Mouse (Mus musculus): ENCODE measurements around the gene Adig.

Gene Adig

DNA sequence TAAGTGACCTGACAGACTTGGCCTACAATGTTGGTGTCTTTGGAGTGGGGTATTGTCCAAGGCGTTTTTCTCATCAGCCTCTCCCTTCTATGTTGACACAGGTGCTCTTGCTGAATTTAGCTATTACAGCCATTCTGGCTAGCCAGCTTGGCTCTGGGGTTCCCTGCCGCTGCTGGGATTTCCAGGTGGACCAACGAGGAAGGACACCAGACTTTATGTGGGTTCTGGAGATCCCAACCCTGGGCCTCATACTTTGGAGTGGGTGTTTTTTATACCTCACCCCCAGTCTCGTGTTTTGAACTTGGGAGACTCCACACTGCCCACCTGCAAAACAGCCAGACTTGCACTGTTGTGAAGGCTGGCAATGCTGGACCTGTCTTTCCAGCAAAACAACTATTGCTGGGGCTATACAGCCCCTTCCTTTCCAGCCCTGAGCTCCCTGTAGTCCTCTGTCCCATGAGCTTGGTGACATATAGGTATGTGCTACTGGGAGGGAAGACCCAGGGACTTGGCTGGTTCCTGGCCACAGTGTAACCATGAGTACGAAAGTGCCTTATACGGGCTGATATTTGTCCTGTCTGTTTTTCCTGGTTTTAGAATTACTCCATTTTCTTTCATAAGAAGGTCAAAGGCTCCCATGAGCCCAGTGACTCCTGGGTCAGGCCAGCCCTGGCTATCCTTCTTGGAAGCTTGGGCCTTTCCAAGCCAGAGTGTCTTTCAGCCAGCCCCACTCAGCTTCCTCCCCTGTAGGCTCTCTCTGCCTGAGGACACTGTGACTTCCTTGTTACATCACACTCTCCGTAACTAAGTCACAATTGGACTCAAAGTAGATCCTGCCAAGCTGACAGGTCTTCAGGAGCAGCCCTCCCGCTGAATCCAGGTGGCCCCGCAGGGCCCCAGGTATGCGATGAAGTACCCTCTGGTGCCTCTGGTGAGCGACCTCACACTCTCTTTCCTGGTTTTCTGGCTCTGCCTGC lies at the start of gene Adig:
Gene Adig, plus strand, starts transcription at position 777 of the 977 bp plus-strand sequence.
- DNase-seq, result no peak

DNA sequence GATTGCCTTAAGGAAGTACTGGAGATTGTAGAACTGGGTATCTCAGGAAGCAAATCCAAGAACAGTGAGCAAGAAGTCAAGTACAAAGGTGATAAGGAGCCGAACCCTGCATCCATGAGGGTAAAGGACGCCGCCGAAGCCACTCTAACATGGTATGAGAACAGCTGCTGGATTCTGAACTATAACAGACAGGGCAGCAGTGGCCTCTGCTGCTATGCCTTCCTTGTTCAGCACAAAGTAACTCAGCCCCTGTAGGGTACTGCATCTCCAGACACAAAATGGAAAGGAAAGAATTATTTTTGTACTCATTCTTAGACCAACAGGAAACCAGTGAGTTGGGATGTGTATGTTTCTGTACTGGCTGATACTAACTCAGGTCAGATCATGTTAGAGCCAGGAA lies 46.0 kb upstream of the Adig start:
- no peak for DNase-seq

DNA sequence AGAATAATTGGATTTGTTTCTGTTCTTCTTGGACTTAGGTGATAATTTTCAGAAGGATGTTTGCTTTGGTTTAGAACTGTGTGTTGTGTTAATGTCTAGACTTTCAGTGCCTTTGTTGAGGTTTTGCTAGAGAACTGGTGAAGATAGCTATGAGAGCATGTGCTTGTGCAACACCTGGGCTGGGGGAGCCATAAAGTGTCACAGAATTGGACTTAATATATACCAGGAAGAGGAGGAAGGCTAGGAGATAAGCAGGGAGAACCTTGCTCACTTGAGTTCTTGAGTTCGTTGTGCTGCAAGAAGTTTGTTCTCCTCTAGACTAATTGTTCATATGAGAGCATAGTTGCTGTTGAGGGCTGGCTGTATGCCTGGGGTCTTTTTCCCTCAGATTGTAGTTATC lies 44.8 kb upstream of the Adig start:
- no peak for DNase-seq

DNA sequence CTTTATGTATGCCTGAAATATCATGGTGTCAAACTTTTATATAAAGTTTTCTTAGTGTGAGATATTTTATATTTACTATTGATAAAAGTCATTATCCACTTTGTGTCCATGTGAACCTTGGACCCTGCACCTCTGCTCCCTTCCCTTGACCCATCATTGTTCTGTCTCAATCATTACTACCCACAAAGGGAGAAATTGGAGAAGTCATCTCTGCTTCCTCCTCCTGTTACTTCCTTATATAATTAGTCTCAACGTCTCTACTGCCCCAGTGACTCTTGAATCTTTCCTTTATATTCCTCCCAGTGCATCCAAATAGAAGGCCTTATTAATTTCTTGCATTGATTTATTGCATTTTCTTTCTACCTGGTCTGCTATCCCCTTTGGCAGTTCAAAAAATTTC lies 40.0 kb upstream of the Adig start:
- DNase-seq, result no peak

DNA sequence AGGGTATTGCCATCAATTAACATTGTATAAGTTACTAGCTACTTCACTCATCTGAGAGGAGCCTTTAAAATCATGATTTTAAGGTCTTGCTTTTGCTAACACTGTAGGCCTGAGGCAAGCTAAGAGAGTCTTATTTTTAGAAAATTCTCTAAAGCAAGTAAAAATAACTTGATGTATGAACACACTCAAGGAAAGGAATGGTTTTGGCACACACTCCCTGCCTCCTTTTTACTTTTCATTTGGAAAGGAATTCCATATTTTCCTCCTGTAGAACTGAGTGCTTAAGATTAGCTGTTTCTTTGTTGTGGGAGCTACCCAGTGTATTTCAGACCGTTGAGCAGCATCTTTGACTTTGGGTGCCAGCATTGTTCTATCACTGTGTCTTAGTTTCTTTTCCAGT lies 28.3 kb upstream of the Adig start:
- DNase-seq, result no peak

DNA sequence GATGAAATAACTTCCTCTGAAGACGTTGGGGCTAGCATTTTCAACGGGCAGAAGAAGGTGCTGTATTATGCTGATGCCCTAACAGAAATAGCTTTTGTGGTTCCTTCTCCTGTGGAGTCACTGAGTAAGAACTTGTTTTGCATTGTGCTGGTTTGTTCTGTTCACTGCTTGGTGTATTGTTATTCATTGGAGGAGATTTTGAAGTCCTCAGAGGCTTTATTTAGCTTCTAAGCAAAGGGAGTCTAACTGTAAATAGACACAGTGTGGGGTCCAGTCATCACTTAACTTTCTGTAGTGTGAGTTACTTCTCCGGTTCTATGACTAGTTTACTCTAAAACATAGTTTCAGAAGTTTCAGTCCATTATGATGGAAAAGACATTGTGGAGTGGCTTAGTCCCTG lies 24.8 kb upstream of the Adig start:
- DNase-seq, result no peak

DNA sequence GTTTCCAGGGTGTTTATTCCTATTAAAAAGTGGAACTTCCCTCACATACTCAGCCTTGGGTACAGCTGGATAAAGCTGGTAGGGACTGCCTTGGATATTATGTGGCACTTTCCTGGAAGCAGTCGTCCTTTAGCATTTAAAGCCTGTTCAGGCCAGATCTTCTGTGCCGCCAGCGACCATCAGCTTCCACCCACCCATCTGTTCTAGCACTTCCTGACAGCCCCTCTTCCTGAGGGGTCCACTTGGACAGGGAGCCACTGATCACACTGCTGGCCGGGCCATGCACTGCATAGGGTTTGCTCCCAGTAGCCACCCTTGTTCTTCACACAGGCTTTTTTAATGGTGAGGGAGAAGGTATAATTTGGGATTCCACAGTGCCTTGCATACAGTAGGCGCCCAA lies 4.0 kb upstream of the Adig start:
- no peak for DNase-seq

DNA sequence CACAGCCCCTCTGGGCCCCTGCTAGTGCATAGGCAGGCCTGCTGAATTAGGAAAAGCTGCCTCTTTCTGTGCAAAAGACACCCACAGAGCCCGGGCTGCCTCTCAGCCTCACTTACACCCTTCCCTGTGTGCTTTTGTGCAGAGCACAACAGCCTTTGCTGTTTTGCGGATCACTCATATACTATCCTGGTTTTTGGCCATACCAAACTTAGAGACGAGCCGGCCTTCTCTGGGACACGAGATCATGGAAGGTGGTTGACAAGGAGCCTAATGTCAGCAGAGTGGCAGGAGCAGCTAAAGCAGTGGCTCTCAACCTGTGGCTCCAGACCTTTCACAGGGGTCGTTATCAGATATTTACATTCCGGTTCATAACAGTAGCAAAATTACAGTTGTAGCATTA lies 814 bp downstream of the Adig start:
- DNase-seq, result no peak

DNA sequence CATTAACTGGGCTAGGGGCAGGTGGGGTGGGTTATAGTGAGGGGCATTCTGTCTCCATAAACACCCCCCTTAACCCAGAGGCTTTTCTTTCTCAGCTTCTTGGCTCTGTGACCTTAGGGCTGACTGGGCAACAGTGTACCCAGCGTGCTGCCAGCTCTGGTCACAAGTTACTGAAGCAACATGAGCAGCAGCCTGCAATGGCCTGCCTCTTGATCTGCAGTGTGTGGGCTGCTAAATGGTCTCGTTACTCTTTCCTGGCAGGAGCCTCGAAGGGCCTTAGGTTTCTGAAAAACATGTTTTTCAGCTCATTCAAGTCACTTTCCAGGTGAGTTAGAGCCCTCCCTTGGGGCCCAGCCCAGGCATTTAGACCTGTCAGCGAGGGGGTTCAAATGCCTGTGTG lies 1.3 kb downstream of the Adig start:
- no peak for DNase-seq

DNA sequence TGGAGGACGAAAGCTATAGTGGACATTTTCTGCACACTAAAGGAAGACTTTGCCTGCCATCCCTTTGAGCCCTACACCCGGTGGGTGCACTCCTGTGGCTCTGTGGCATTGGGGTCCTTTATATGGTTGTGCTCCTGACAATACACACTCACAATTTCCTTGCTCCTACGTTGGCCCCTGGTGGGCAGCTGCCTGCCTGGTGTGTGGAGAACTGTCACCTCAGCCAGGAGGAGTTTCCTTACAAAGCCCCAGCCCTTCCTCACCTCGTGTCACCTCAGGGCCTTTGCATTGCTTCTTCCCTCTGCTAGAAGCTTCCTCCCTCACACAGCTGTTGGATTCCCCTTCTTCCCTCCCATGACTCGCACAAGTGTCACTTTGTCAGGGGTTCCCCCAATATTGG lies 4.1 kb downstream of the Adig start:
- no peak for DNase-seq

DNA sequence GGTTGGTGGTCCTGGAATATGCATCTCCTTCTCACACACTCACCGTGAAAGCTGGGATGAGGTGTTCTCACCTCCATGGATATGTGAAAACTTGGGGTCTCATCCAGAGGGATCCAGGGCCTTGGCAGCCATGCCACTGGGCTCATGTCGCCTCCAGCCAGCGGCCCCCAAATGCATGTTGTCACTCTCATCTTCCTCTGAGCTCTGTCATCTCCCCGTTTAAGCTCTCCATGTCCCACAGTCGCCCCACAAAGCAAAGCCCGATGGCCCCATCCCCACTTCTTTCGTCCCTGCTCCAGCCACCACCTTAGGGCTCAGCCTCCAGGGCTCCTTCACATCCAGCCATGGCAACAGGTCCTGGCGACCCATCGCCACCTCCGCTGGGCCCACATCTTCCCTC lies 4.6 kb downstream of the Adig start:
- DNase-seq, result no peak

DNA sequence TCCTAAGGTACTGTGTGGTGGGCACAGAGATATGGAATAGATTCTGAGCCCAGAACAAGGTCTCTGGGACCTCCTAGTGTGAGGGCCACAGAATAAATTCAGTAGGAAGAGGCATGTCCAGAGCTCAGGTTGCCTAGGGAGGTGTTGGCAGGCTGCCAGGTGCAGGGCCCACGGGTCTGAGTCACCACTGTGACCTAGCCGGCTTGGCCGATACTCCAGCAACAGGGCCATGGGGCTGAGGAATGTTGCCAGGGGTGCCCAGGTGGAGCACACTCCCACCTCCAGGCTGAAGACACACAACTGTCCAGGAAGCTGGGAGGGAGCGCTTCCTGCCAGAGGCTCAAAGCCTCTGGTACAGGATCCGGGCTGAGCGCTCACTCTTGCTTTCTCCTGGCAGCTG lies 8.3 kb downstream of the Adig start:
- DNase-seq, result no peak

DNA sequence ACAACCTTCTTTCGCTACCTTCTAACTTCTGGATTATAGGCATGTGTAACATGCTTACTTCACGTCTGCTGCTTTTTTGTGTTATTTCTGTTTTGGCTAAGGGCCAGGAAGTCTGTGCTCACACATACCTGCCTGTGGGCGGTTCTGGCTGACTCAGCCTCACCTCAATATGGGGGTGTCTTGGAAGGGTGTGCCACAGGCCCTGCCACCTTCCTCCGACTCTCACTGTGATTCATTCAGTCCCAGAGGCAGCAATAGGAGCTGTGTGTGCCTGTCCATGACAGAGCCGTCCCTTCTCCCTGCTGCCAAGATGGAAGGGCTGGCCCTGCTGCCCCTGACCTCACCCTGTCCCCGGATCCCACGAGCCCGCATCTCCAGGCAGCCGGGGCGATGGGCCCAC lies 10.1 kb downstream of the Adig start, which contains the start of gene Arhgap40:
Gene Arhgap40, plus strand, starts transcription at position 269 of the 400 bp plus-strand sequence.
- DNase-seq, result no peak

DNA sequence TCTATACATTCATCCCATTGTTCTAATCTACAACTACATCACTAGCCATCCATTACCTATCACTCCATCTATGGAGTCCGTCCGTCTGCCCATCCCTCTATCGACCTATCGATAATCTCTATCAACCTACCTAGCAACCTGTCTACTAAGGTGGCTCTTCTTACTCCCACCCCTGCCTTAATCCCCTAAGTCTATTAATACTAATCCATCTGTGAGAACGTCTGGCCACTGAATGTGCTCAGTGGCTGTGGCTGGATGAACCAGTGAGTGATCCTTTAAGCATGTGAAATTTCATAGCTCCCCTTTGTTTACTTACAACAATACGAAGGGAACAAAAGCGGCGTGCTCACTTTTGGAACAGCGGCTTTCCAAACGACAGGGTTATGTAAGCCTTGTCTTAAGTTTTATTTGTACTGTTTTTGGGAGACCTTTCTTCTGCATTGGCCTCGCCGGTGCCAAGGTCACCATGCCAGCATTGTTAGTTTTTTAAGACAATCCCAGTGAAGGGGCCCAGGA lies 11.5 kb downstream of the Adig start:
- DNase-seq, result no peak

DNA sequence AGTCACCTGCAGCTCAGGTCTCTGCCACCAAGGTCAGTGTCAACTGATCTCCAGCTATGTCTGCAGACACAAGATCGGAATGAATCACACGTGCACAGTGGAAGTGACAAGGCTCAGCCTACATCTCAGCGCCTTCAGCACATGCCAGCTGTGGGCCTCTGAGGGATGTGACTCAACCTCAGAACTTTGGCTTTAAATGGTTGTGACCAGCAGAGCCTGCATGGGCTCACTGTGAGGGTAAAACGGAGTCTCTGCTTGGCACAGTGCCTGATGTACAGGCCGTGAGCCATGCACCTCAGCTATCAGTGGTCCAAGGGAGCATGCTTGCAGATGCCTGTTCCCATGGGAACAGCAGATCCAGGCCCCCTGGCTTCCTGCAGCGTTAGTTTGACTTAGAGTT lies 16.2 kb downstream of the Adig start:
- DNase-seq, result no peak

DNA sequence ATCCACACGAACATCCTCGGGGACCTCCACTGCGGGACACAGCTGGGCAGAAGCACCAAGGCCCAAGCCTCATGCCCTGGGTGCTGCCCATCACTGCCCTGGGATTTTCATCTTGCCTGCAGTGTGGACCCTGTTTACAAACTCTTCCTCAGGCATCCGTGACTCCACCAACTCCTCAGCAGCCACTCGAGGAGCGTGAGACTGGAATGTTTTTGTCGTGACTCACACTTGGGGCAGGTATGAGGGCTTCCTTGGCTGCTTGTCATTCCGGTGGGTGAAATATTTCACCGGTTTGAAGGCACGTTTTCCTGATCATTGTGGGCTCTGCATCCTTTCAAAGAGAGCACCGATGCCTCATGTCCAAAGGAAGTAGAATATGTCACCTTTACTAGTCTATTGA lies 16.7 kb downstream of the Adig start:
- DNase-seq, result no peak

DNA sequence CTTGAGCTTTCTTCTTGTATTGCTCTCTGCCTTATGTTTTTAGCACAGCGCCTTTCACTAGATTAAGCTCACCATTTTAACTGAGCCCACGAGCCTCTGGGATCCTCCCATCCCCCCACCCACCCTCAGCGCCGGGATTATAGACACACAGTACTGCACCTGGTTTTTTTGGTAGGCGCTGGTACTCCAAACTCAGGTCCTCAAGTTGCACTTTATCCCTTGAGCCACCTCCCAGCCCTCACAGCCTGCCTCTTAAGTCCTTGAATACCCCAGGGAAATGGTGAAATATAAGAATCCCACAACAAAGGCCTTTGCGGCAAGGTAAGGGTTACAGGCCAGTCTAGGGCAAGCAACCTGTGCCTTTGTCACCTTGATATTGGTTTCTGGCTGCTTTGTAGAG lies 17.4 kb downstream of the Adig start:
- no peak for DNase-seq

DNA sequence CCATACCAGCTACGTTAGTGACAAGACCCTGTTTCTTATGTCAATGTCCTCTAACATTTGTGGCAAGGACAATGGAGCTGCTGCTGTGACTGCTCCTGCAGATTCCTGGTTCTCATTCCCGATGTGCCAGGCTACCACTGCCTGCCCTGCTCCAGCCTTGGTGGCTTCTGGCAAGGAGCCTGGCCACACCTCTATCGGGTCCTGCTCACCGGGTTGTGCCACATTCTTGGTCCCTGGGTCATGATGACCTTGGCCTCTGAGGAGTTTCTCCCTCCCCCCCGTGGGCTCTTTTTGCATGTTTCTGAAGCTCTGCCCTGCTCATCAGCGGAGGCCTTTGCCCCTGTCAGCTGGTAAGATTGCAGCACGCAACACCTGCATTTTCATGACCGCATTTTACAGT lies 20.6 kb downstream of the Adig start:
- DNase-seq, result no peak

DNA sequence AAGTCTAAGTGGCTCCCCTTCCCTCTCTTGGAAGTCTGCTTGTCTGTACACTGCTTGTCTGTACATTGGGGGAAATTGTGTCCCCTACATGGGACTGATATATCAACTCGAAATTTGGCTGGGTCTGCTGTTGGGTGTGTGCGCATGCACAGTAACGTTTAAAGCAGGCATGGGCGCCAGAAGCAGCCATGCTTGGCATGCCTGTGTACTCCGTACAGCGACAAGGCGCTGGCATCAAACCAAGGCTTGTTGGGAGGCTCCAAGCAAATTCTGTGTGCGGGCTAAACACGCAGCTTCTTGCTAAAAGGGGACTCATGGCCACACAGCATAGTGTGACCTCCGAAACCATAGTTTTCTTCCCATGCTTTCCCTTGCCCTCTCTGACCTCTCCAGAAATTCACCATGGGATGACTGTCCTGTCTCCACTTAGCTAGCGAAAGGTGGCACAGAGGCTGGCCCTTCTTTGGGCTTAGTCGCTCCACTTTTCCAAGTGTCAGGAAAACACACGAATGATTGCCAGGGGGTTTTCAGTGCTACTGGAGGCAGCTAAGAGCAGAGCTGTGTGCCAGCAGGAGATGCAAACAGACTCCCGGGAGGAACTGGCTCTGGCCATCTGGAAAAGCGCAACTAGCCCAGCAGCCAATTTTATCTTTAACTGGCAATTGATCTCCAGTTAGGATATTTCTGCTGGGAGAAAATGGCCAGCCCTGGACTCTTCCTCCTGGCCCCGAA lies 21.9 kb downstream of the Adig start:
- DNase-seq, result no peak

DNA sequence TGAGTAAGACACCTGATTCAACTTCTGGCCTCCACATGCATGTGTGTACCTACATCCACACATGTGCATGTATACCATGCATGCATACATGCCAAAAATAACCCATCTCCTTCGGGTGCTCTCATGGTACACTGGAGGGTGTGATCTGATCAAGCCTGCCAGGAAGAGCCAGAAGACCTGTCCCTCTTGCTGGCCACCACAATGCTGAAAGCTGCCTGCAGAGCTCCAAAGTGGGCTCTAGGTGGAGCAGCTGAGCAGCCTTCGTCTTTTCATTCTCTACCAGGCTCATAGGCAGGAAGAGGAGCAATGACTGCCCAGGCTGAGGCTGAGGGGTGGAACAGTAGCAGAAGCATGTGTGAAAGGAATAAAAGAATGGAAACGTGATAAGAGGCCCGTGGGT lies 31.7 kb downstream of the Adig start:
- peak; percentile 44 to 51 for DNase-seq

DNA sequence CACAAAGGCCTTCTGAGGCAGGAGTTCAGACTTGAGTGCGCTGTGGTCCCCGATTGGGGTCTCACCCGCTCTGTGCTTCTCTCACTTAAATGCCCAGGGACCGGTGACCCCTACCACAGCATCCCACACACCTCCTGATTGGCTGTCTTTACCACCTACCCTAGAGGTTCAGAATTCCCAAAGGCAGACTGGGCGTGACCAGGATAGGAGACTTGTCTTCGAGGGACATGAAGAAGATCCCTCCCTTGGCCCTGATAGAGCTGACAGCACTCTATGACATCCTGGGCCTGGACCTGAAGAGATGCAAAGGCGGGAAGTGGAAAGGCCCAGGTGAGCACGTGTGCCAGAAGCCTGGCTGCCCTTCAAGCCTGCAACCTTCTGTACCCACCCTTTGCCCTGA lies 32.1 kb downstream of the Adig start:
- no peak for DNase-seq

DNA sequence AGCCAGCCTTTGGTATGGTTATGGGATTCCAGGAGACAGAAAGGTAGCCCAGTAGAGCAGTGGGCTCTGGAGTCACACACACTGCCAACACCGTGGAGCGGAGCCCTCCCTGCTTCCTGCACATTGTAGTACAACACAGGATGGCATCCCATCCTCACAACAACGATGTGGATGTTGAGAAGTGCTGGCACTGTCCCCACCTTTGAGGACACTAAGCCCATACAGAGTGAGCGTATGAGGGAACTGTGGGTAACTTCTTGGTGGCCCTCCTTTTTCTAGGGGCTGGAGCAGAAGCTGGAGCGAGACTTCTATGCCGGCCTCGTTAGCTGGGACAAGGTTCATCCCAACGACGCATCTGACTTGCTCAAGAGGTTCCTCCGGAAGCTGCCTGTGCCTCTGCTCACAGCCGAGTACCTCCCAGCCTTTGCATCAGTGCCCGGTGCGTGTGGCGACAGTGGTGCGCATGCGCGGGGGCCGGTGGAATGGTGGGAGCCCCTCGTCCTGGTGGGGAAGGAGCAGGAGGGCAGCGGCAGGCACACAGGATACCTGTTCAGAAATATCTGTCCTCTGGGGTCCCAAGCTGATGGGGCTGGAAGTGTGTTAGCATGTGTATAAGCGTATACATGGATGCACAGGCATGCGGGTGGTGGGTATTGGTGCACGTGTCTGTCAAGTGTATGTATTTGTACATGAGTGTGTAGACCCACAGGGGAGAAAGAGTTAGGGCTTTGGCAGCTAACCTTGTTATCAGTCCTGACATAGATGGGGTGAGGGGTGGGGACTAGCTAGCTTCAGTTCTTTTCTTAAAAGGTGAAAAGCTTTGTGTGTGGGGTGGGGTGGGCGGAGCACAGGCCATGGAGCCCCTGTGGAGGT lies 37.3 kb downstream of the Adig start:
- no peak for DNase-seq

DNA sequence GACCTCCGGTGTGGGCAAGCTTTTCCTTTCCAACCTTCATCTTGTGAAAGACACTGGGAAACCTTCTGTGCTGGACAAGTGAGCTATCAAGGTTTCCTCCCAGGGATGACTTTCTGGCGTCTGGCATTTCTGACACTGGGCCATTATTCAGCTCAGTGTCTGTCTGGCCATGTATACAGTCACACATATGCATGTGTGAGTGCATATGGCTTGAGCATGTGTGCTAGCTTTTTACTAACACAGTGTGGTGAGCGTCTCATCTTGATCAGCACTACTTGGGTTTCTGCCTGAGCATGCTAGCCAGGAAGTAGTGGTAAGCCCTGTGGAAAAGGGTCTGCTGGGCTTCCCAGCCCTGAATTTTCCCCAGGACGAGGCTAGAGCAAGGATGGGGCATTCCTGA lies 38.9 kb downstream of the Adig start:
- DNase-seq, result no peak
